Mouse (Mus musculus) spleen, adult 10 weeks (tissue): Measurements from ENCODE around the gene Madd. TPM values are rescaled to one million over a fixed set of nuclear protein-coding genes. Genes with fewer than 3 reads are reported as not detected.

Source experiments
- polyA plus RNA-seq: library from polyadenylated mRNA; stranded (reverse); fragments of 350-450 nt; fragmentation: Illumina TruSeq; extraction: RNeasy Lipid Tissue Mini Kit (QIAGEN cat#74804); gene quantifications from one replicate; pipeline ENCODE4 v1.2.3, GENCODE M21; 2015; ENCODE audit warnings: low replicate concordance; ENCODE audit not compliant: insufficient read depth

Madd gene
- polyA plus RNA-seq = 78.9 TPM

GRCm38 (mm10) chr2:91183711-91184405 is at the start of gene Madd:
TSS of gene Madd (minus strand) at chr2:91183837.

GRCm38 (mm10) chr2:91202222-91202971 is 18.8 kb upstream of the Madd start, which contains the start of the genes Nr1h3 and Acp2:
TSS of gene Nr1h3 (minus strand) at chr2:91202834.
TSS of gene Acp2 (plus strand) at chr2:91202885.

GRCm38 (mm10) chr2:91117585-91118275 is 65.9 kb downstream of the Madd start, which contains the start of gene Mybpc3:
TSS of gene Mybpc3 (plus strand) at chr2:91118144.

Other genes with a start within 250 kb of the Madd start
- 113 TPM for gene Celf1, start 243.5 kb downstream of the Madd start, polyA plus RNA-seq
- gene Rapsn, start 148.2 kb downstream of the Madd start, polyA plus RNA-seq = 0.17 TPM
- 177 TPM for gene Psmc3, start 129.8 kb downstream of the Madd start, polyA plus RNA-seq
- 17.9 TPM for gene Slc39a13, start 113.4 kb downstream of the Madd start, polyA plus RNA-seq
- gene Spi1, start 101.4 kb downstream of the Madd start, polyA plus RNA-seq = 79.0 TPM
- gene Mybpc3, start 65.7 kb downstream of the Madd start, polyA plus RNA-seq = 0.22 TPM
- gene Nr1h3, start 19.0 kb upstream of the Madd start, polyA plus RNA-seq = 25.2 TPM
- gene Acp2, start 19.0 kb upstream of the Madd start, polyA plus RNA-seq = 51.3 TPM
- gene Ddb2, start 53.1 kb upstream of the Madd start, polyA plus RNA-seq = 65.7 TPM
- 0.76 TPM for gene Pacsin3, start 72.1 kb upstream of the Madd start, polyA plus RNA-seq
- gene Arfgap2, start 81.1 kb upstream of the Madd start, polyA plus RNA-seq = 59.1 TPM